Mouse (Mus musculus) lung, postnatal 0 days (tissue): ENCODE measurements at regions not wholly inside any gene's neighbourhood (a gene's known extent, or its start where the extent isn't known, plus 50 kb on each side); places are given as distances from the start of the nearest gene placed in this dataset.

Experiments used
- ATAC-seq: fragments of 200-750 bp; cut with Nextera tagmentation; 2 replicates; pipeline ENCODE4 v1.8.0; 2017; ENCODE audit warnings: moderate library complexity
- DNase-seq: peaks from one replicate; pipeline ENCODE4 v3.0.0-alpha.2; 2016; ENCODE audit warnings: low spot score
- H3K27ac ChIP-seq: fragments of 300-500 bp; sonication (generic); 2 replicates; pipeline ENCODE4 v1.5.1; 2014; ENCODE audit warnings: antibody characterized with exemption, mild to moderate bottlenecking, low read length, mixed read lengths
- H3K27me3 ChIP-seq: fragments of 300-500 bp; sonication (generic); replicated peaks from 2 replicates; pipeline ENCODE4 v1.6.1; 2014; ENCODE audit warnings: low read length, mixed read lengths; ENCODE audit not compliant: insufficient read depth
- H3K36me3 ChIP-seq: fragments of 300-500 bp; sonication (generic); 2 replicates; pipeline ENCODE4 v1.6.1; 2014; ENCODE audit warnings: low read length, mixed read lengths; ENCODE audit not compliant: insufficient read depth
- H3K4me1 ChIP-seq: fragments of 300-500 bp; sonication (generic); 2 replicates; pipeline ENCODE4 v1.6.1; 2014; ENCODE audit warnings: antibody characterized with exemption, low read depth, low read length, mixed read lengths; ENCODE audit not compliant: insufficient read depth
- H3K4me2 ChIP-seq: fragments of 300-500 bp; sonication (generic); replicated peaks from 2 replicates; pipeline ENCODE4 v1.6.1; 2014; ENCODE audit warnings: low read depth, mild to moderate bottlenecking, low read length, moderate library complexity, mixed read lengths
- H3K4me3 ChIP-seq: fragments of 300-500 bp; sonication (generic); 2 replicates; pipeline ENCODE4 v1.5.1; 2014; ENCODE audit warnings: low read depth, low read length
- H3K9ac ChIP-seq: fragments of 300-500 bp; sonication (generic); replicated peaks from 2 replicates; pipeline ENCODE4 v1.6.1; 2014; ENCODE audit warnings: low read depth, mild to moderate bottlenecking
- H3K9me3 ChIP-seq: fragments of 300-500 bp; sonication (generic); 2 replicates; pipeline ENCODE4 v1.6.1; 2016; ENCODE audit warnings: low read length, mixed read lengths
- CTCF ChIP-seq: IDR thresholded peaks from 2 replicates; pipeline ENCODE4 v1.5.1; 2016; ENCODE audit warnings: antibody characterized with exemption, mild to moderate bottlenecking
- EP300 ChIP-seq: IDR thresholded peaks from 2 replicates; pipeline ENCODE4 v1.6.1; 2016; ENCODE audit warnings: antibody characterized with exemption, mild to moderate bottlenecking, control low read depth
- WGBS: fragments of 180-500 bp; shearing (Covaris S2); extraction: QIAGEN DNeasy Blood & Tissue Kit; methylation state at CpG from one replicate; pipeline ENCODE4 v1.1.7; 2014; 5-methylcytosine and 5-hydroxymethylcytosine counted together

- Histone ChIP-seq H3K36me3 (no peaks in the 10 kb centered on the region), H3K9ac (no peak overlapping the region), H3K27ac (no peak overlapping the region), H3K27me3 (no peaks in the 10 kb centered on the region), H3K4me3 (no peak overlapping the region), H3K4me1 (no peaks in the 10 kb centered on the region), H3K4me2 (no peak overlapping the region), H3K9me3 (no peaks in the 10 kb centered on the region)
- ATAC-seq (no peak), DNase-seq (no peak)
- no peak for TF ChIP-seq CTCF
- no peak for TF ChIP-seq EP300
- 84% methylated on average over 3 of the region's 3 CpGs for WGBS
Measured at GRCm38 (mm10) chr16:39298856-39299255, 406.4 kb downstream of the Igsf11 start.

- Histone ChIP-seq H3K4me3 (no peak overlapping the region), H3K36me3 (no peaks in the 10 kb centered on the region), H3K4me1 (no peaks in the 10 kb centered on the region), H3K27me3 (no peaks in the 10 kb centered on the region), H3K4me2 (no peak overlapping the region), H3K9me3 (no peaks in the 10 kb centered on the region), H3K9ac (no peak overlapping the region), H3K27ac (no peak overlapping the region)
- WGBS = 26% methylated on average over 1 of the region's 1 CpGs
- ATAC-seq (no peak), DNase-seq (no peak)
- TF ChIP-seq CTCF (no peak), EP300 (no peak)
Measured at GRCm38 (mm10) chr16:39302902-39303361, 410.5 kb downstream of the Igsf11 start.

- no peak overlapping the region for H3K4me3 ChIP-seq
- H3K4me1 ChIP-seq = no peaks in the 10 kb centered on the region
- H3K36me3 ChIP-seq = no peaks in the 10 kb centered on the region
- no peak for DNase-seq
- no peak overlapping the region for H3K9ac ChIP-seq
- TF ChIP-seq CTCF (no peak), EP300 (no peak)
- H3K4me2 ChIP-seq = no peak overlapping the region
- H3K27ac ChIP-seq = no peak overlapping the region
- no peaks in the 10 kb centered on the region for H3K27me3 ChIP-seq
- no peak for ATAC-seq
- 55% methylated on average over 7 of the region's 7 CpGs for WGBS
- no peaks in the 10 kb centered on the region for H3K9me3 ChIP-seq
Measured at GRCm38 (mm10) chr16:39303371-39303770, 410.9 kb downstream of the Igsf11 start.

- TF ChIP-seq CTCF (no peak), EP300 (no peak)
- WGBS = 55% methylated on average over 5 of the region's 5 CpGs
- no peak overlapping the region for H3K4me2 ChIP-seq
- H3K36me3 ChIP-seq = no peaks in the 10 kb centered on the region
- H3K4me3 ChIP-seq = no peak overlapping the region
- H3K9me3 ChIP-seq = no peaks in the 10 kb centered on the region
- H3K27ac ChIP-seq = no peak overlapping the region
- DNase-seq (no peak), ATAC-seq (no peak)
- no peaks in the 10 kb centered on the region for H3K27me3 ChIP-seq
- H3K9ac ChIP-seq = no peak overlapping the region
- H3K4me1 ChIP-seq = no peaks in the 10 kb centered on the region
Measured at GRCm38 (mm10) chr16:39307951-39308350, 415.5 kb downstream of the Igsf11 start.

GRCm38 (mm10) chr16:39316752-39317594, 424.5 kb downstream of the Igsf11 start:
- peak; percentile 17 for DNase-seq

GRCm38 (mm10) chr16:39325627-39326026, 433.2 kb downstream of the Igsf11 start:
- TF ChIP-seq CTCF (no peak), EP300 (no peak)
- 66% methylated on average over 2 of the region's 2 CpGs for WGBS
- Histone ChIP-seq H3K36me3 (no peaks in the 10 kb centered on the region), H3K9me3 (no peaks in the 10 kb centered on the region), H3K27ac (no peak overlapping the region), H3K4me1 (no peaks in the 10 kb centered on the region), H3K4me3 (no peak overlapping the region), H3K9ac (no peak overlapping the region), H3K4me2 (no peak overlapping the region), H3K27me3 (no peaks in the 10 kb centered on the region)
- ATAC-seq = no peak
- DNase-seq = no peak

More at GRCm38 (mm10) chr16:39316752-39317594, 424.5 kb downstream of the Igsf11 start:
- Histone ChIP-seq H3K4me3 (no peak overlapping the region), H3K9ac (no peak overlapping the region), H3K27me3 (no peaks in the 10 kb centered on the region), H3K4me2 (no peak overlapping the region), H3K4me1 (no peaks in the 10 kb centered on the region), H3K27ac (no peak overlapping the region), H3K36me3 (no peaks in the 10 kb centered on the region), H3K9me3 (no peaks in the 10 kb centered on the region)
- ATAC-seq = no peak
- WGBS = 19% methylated on average over 15 of the region's 15 CpGs
- TF ChIP-seq CTCF = peak; percentile 45
- no peak for TF ChIP-seq EP300
